Comparison of ENCODE assay signal across 45 mouse cellular contexts in genomic region chr11:26618475-26619223, GRCm38 (mm10). TPM values are rescaled to one million over a fixed set of nuclear protein-coding genes. Genes with fewer than 3 reads are reported as not detected.
"Had no signal": no experiment of that assay in that cellular context is flagged by ENCODE, and none has a peak within 500 bp of the region (broad histone marks: within the 10 kb centered on the region; RNA-seq: fewer than 3 reads in every experiment).

No protein-coding gene starts in this region.

- H3K27ac ChIP-seq: limb, embryonic 10.5 days; limb, embryonic 12.5 days; limb, embryonic 13.5 days; limb, embryonic 15.5 days; liver, embryonic 12.5 days; liver, embryonic 13.5 days; liver, embryonic 14.5 days; liver, embryonic 15.5 days; lung, embryonic 15.5 days; macrophage; midbrain, embryonic 10.5 days; midbrain, embryonic 12.5 days; midbrain, embryonic 13.5 days; midbrain, embryonic 15.5 days; neural tube, embryonic 12.5 days had no signal

- DNase-seq: left cerebral cortex, postnatal 4 days; liver; liver, embryonic 13.5 days; liver, postnatal 0 days; lung, adult 18-20 months; lung, adult 2 months; lung, embryonic 14.5 days; lung, postnatal 10 days; lung, postnatal 36 days; lung, postnatal 4 days; midbrain, embryonic 14.5 days had no signal

- H3K9me3 ChIP-seq: limb, embryonic 10.5 days; limb, embryonic 12.5 days; limb, embryonic 13.5 days; limb, embryonic 15.5 days; liver, embryonic 12.5 days; liver, embryonic 13.5 days; liver, embryonic 15.5 days; lung, embryonic 15.5 days; megakaryocyte, embryonic 14.5 days; midbrain, embryonic 10.5 days; midbrain, embryonic 12.5 days; midbrain, embryonic 13.5 days; midbrain, embryonic 15.5 days; neural tube, embryonic 12.5 days had no signal

- H3K4me3 ChIP-seq: limb, embryonic 10.5 days; limb, embryonic 12.5 days; limb, embryonic 13.5 days; limb, embryonic 15.5 days; liver, embryonic 12.5 days; liver, embryonic 13.5 days; liver, embryonic 15.5 days; lung, embryonic 15.5 days; megakaryocyte, embryonic 14.5 days; midbrain, embryonic 10.5 days; midbrain, embryonic 12.5 days; midbrain, embryonic 13.5 days; midbrain, embryonic 15.5 days; myocyte; neural tube, embryonic 12.5 days had no signal

- H3K9ac ChIP-seq: limb, embryonic 12.5 days; limb, embryonic 13.5 days; limb, embryonic 15.5 days; liver, embryonic 12.5 days; liver, embryonic 13.5 days; liver, embryonic 14.5 days; liver, embryonic 15.5 days; liver, postnatal 0 days; lung, embryonic 14.5 days; lung, embryonic 15.5 days; midbrain, embryonic 12.5 days; midbrain, embryonic 13.5 days; midbrain, embryonic 15.5 days; neural tube, embryonic 12.5 days had no signal

- ATAC-seq: liver, embryonic 12.5 days; liver, postnatal 0 days; lung, postnatal 0 days; midbrain, embryonic 13.5 days; midbrain, embryonic 15.5 days; midbrain, embryonic 16.5 days had no signal

- H3K27me3 ChIP-seq: limb, embryonic 12.5 days; limb, embryonic 13.5 days; limb, embryonic 15.5 days; liver, embryonic 12.5 days; liver, embryonic 13.5 days; liver, embryonic 15.5 days; lung, embryonic 15.5 days; megakaryocyte, embryonic 14.5 days; midbrain, embryonic 12.5 days; midbrain, embryonic 13.5 days; midbrain, embryonic 15.5 days; neural tube, embryonic 12.5 days had no signal

- H3K36me3 ChIP-seq: limb, embryonic 10.5 days; limb, embryonic 12.5 days; limb, embryonic 13.5 days; limb, embryonic 15.5 days; liver, embryonic 12.5 days; liver, embryonic 13.5 days; liver, embryonic 15.5 days; lung, embryonic 15.5 days; midbrain, embryonic 10.5 days; midbrain, embryonic 12.5 days; midbrain, embryonic 13.5 days; midbrain, embryonic 15.5 days; neural tube, embryonic 12.5 days had no signal

- H3K4me1 ChIP-seq: limb, embryonic 10.5 days; limb, embryonic 12.5 days; limb, embryonic 13.5 days; limb, embryonic 15.5 days; liver, embryonic 12.5 days; liver, embryonic 13.5 days; liver, embryonic 15.5 days; lung, embryonic 15.5 days; megakaryocyte, embryonic 14.5 days; midbrain, embryonic 10.5 days; midbrain, embryonic 12.5 days; midbrain, embryonic 13.5 days; midbrain, embryonic 15.5 days; neural tube, embryonic 12.5 days had no signal

RNA-seq across cellular contexts. Expression of gene Gm6899, which starts 25.6 kb away (rescaled TPM):
- total RNA-seq: left cerebral cortex, postnatal 10 days; left cerebral cortex, postnatal 14 days; left cerebral cortex, postnatal 25 days; left cerebral cortex, postnatal 36 days; left cerebral cortex, postnatal 4 days; liver, adult 2 months; megakaryocyte progenitor cell, adult 5-6 weeks; megakaryocyte, adult 5-6 weeks; megakaryocyte-erythroid progenitor cell, adult 5-6 weeks; midbrain, postnatal 0 days; monocyte, adult 5-6 weeks had no signal
- polyA plus RNA-seq: limb, embryonic 10.5 days; limb, embryonic 11.5 days; limb, embryonic 12.5 days; limb, embryonic 13.5 days; limb, embryonic 14.5 days; limb, embryonic 15.5 days; liver, adult 2 months; liver, embryonic 11.5 days; liver, embryonic 12.5 days; liver, embryonic 14.5 days; liver, embryonic 15.5 days; liver, postnatal 0 days; lung, adult 2 months; lung, embryonic 14.5 days; lung, embryonic 15.5 days; lung, embryonic 16.5 days; macrophage; midbrain, embryonic 11.5 days; midbrain, embryonic 12.5 days; midbrain, embryonic 13.5 days; midbrain, embryonic 14.5 days; midbrain, embryonic 15.5 days; midbrain, embryonic 16.5 days; midbrain, postnatal 0 days; myocyte; neural tube, embryonic 11.5 days; neural tube, embryonic 12.5 days had no signal
